Mouse (Mus musculus) midbrain, embryonic 16.5 days (tissue): Measurements from ENCODE around the gene Psen2. TPM values are rescaled to one million over a fixed set of nuclear protein-coding genes. Genes with fewer than 3 reads are reported as not detected.

Source experiments
- ATAC-seq: fragments of 200-750 bp; cut with Nextera tagmentation; 2 replicates; pipeline ENCODE4 v1.8.0; 2017; ENCODE audit warnings: moderate TSS enrichment
- H3K27ac ChIP-seq: fragments of 300-500 bp; sonication (generic); 2 replicates; pipeline ENCODE4 v1.5.1; 2014; ENCODE audit warnings: mild to moderate bottlenecking, low read length, mixed read lengths
- H3K27me3 ChIP-seq: fragments of 300-500 bp; sonication (generic); 2 replicates; pipeline ENCODE4 v1.6.1; 2014; ENCODE audit warnings: low read depth, low read length, mixed read lengths; ENCODE audit not compliant: control insufficient read depth, insufficient read depth
- H3K36me3 ChIP-seq: fragments of 300-500 bp; sonication (generic); 2 replicates; pipeline ENCODE4 v1.6.1; 2014; ENCODE audit warnings: mild to moderate bottlenecking, low read length, moderate library complexity, mixed read lengths; ENCODE audit not compliant: control insufficient read depth, insufficient read depth
- H3K4me1 ChIP-seq: fragments of 300-500 bp; sonication (generic); 2 replicates; pipeline ENCODE4 v1.6.1; 2014; ENCODE audit warnings: mild to moderate bottlenecking, low read length, mixed read lengths; ENCODE audit not compliant: control insufficient read depth, insufficient read depth
- H3K4me2 ChIP-seq: fragments of 300-500 bp; sonication (generic); 2 replicates; pipeline ENCODE4 v1.6.1; 2014; ENCODE audit warnings: mild to moderate bottlenecking, low read length, mixed read lengths
- H3K4me3 ChIP-seq: fragments of 300-500 bp; sonication (generic); 2 replicates; pipeline ENCODE4 v1.5.1; 2014; ENCODE audit warnings: low read depth, mild to moderate bottlenecking, low read length, moderate library complexity, mixed read lengths
- H3K9ac ChIP-seq: fragments of 300-500 bp; sonication (generic); 2 replicates; pipeline ENCODE4 v1.6.1; 2014; ENCODE audit warnings: low read depth, low read length, mixed read lengths
- H3K9me3 ChIP-seq: fragments of 300-500 bp; sonication (generic); replicated peaks from 2 replicates; pipeline ENCODE4 v1.6.1; 2014; ENCODE audit warnings: mild to moderate bottlenecking, low read length, mixed read lengths; ENCODE audit not compliant: control insufficient read depth, poor library complexity, severe bottlenecking
- WGBS: fragments of 180-500 bp; shearing (Covaris S2); extraction: QIAGEN DNeasy Blood & Tissue Kit; methylation state at CpG from one replicate; pipeline ENCODE4 v1.1.7; 2014; 5-methylcytosine and 5-hydroxymethylcytosine counted together
- polyA plus RNA-seq: library from polyadenylated mRNA; unstranded; fragments of >200 nt; fragmentation: Nextera tagmentation; extraction: Ambion mirVana; gene quantifications from 2 replicates; pipeline ENCODE4 v1.2.1, GENCODE M21; 2015

The Psen2 gene
- polyA plus RNA-seq, 1 experiment from 2014 or later = 20.2 TPM

DNA sequence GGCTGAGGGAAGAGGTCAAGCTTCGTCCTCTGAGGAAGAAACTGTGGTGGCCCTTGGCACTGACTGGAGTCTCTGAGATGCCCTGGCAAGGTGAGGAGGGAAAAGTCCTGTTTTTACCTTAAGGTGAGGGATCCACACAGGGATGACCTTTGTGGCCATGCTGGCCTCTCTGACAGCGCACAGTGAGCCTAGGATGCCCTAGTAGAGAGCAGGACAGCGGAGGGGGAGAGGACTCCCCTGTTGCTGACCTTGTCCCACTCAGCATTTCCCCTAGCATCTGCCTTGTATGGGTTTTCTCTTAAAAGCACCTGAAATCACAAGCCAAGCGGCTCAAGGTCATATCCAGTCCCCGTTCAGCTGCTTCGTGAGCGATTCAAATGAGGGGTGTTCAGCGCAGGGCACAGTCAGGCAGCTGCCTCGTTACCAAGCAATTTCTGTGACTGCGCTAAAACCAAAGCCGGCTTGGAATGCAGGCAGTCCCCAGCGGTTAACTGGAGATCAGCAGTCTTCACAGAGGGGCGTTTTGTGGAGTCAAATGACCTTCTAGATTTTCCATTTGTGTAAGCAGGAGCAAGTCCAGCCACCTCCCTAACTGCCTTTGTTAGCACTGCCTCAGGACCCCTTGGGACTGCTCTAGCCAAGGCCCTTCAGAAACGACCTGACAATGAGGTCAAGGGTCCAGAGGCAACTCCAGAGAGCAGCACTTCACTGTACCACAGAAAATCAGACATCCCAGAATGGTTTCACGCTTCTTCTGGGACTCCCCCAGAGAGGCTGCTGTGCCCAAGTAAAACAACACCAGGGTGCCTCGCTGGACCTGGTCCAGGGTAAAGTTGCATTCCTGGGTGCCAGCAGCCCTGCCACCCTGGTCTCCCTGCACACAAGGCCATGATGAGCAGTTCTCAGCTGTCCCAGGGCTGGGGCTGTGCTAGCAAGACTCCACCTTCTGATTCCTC is 20.9 kb upstream of the Psen2 start:
- Histone ChIP-seq H3K9me3 (no peaks in the 10 kb centered on the region), H3K27me3 (no peaks in the 10 kb centered on the region; the same call in 1 of the 2 replicates), H3K4me2 (peak overlapping the region; percentile 35; the same call in 1 of the 2 replicates), H3K9ac (peak overlapping the region; percentile 55), H3K4me1 (peaks cover 7% of the 10 kb centered on the region), H3K36me3 (no peaks in the 10 kb centered on the region), H3K4me3 (no peak overlapping the region), H3K27ac (0 out of 2 replicates have a peak overlapping the region, but pooled peaks have one; percentile 7)
- peak; percentile 65 for ATAC-seq
- WGBS = 22% methylated on average over 16 of the region's 16 CpGs

GRCm38 (mm10) chr1:180282581-180282980 is 19.3 kb upstream of the Psen2 start:
- no peaks in the 10 kb centered on the region for H3K36me3 ChIP-seq
- H3K4me2 ChIP-seq = no peak overlapping the region
- no peak; the same call in 1 of the 2 replicates for ATAC-seq
- H3K27me3 ChIP-seq = no peaks in the 10 kb centered on the region; the same call in 1 of the 2 replicates
- H3K9ac ChIP-seq = no peak overlapping the region
- WGBS = 56% methylated on average over 6 of the region's 6 CpGs
- no peak overlapping the region for H3K4me3 ChIP-seq
- H3K9me3 ChIP-seq = no peaks in the 10 kb centered on the region
- peaks cover 7% of the 10 kb centered on the region for H3K4me1 ChIP-seq
- no peak overlapping the region for H3K27ac ChIP-seq

GRCm38 (mm10) chr1:180279648-180280047 is 16.4 kb upstream of the Psen2 start:
- 44% methylated on average over 7 of the region's 7 CpGs for WGBS
- Histone ChIP-seq H3K4me3 (no peak overlapping the region), H3K4me2 (no peak overlapping the region), H3K4me1 (peaks cover 7% of the 10 kb centered on the region), H3K9ac (no peak overlapping the region), H3K36me3 (no peaks in the 10 kb centered on the region), H3K27ac (no peak overlapping the region), H3K9me3 (no peaks in the 10 kb centered on the region), H3K27me3 (no peaks in the 10 kb centered on the region)
- no peak for ATAC-seq

DNA sequence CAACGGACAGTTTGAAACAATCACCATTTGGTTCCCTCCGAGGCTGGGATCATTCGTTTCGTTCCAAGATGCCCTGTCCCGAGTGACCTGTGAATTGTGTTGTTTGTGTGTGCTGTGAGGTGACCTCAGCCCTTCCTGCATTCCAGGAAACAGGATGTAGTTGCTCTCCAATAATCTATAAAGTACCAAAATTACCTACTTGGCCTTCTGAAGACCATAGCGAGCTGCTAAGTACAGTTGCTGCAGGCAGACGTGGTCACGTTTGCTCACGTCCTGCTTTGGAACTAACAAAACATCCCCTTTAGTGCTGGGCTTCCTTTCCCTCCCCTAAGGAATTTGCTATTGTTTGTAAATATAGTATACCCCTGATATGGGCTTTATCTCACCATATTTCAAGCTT is 14.3 kb upstream of the Psen2 start:
- 83% methylated on average over 9 of the region's 9 CpGs for WGBS
- Histone ChIP-seq H3K27me3 (no peaks in the 10 kb centered on the region), H3K4me2 (no peak overlapping the region), H3K27ac (no peak overlapping the region), H3K36me3 (no peaks in the 10 kb centered on the region), H3K9ac (no peak overlapping the region), H3K4me1 (no peaks in the 10 kb centered on the region), H3K4me3 (no peak overlapping the region), H3K9me3 (no peaks in the 10 kb centered on the region)
- no peak for ATAC-seq

GRCm38 (mm10) chr1:180274725-180275308 is 11.6 kb upstream of the Psen2 start:
- Histone ChIP-seq H3K4me1 (no peaks in the 10 kb centered on the region), H3K9ac (no peak overlapping the region), H3K9me3 (no peaks in the 10 kb centered on the region), H3K4me3 (no peak overlapping the region), H3K4me2 (no peak overlapping the region), H3K27me3 (no peaks in the 10 kb centered on the region), H3K36me3 (no peaks in the 10 kb centered on the region), H3K27ac (no peak overlapping the region)
- WGBS = 87% methylated on average over 10 of the region's 10 CpGs
- ATAC-seq = no peak

- WGBS = 96% methylated on average over 2 of the region's 2 CpGs
- H3K4me1 ChIP-seq = no peaks in the 10 kb centered on the region
- no peaks in the 10 kb centered on the region for H3K36me3 ChIP-seq
- H3K9ac ChIP-seq = no peak overlapping the region
- no peak overlapping the region for H3K27ac ChIP-seq
- peaks cover 7% of the 10 kb centered on the region for H3K27me3 ChIP-seq
- H3K9me3 ChIP-seq = no peaks in the 10 kb centered on the region
- no peak overlapping the region for H3K4me2 ChIP-seq
- ATAC-seq = no peak
- no peak overlapping the region for H3K4me3 ChIP-seq
These were observed 5.8 kb upstream of the Psen2 start for GRCm38 (mm10) chr1:180269033-180269432.

GRCm38 (mm10) chr1:180268249-180269031 is 5.2 kb upstream of the Psen2 start:
- no peaks in the 10 kb centered on the region for H3K36me3 ChIP-seq
- peaks cover 7% of the 10 kb centered on the region for H3K27me3 ChIP-seq
- WGBS = 17% methylated on average over 12 of the region's 12 CpGs
- no peak overlapping the region for H3K4me3 ChIP-seq
- H3K4me1 ChIP-seq = no peaks in the 10 kb centered on the region
- no peak overlapping the region for H3K9ac ChIP-seq
- no peaks in the 10 kb centered on the region for H3K9me3 ChIP-seq
- no peak overlapping the region for H3K27ac ChIP-seq
- ATAC-seq = peak; percentile 91
- no peak overlapping the region for H3K4me2 ChIP-seq

DNA sequence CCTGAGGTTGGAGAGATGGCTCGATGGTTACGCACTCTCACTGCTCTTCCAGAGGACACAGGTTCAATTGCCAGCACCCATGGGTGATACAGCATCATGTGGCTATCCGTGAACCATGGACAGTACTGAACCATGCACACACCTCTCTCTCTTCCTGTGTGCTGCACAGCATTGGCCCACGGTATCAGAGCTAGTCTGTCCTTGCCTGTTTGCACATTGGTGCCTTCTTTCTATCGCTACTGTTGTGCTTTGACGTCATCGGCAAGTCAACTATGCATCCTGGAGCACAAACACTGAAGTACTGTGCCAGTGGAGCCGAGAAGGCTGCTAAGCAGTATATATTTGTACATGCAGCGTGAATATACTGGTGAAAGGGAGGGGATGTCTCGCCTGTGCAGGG is 3.9 kb upstream of the Psen2 start:
- peaks cover 7% of the 10 kb centered on the region for H3K27me3 ChIP-seq
- H3K9me3 ChIP-seq = no peaks in the 10 kb centered on the region
- H3K4me2 ChIP-seq = no peak overlapping the region

More for the DNA sequence above, 3.9 kb upstream of the Psen2 start:
- Histone ChIP-seq H3K27ac (no peak overlapping the region), H3K9ac (no peak overlapping the region), H3K4me3 (no peak overlapping the region), H3K4me1 (no peaks in the 10 kb centered on the region), H3K36me3 (no peaks in the 10 kb centered on the region)
- WGBS = 78% methylated on average over 10 of the region's 10 CpGs
- no peak for ATAC-seq
